Mouse (Mus musculus) liver, embryonic 14.5 days (tissue): ENCODE data around the gene Sufu. TPM values are rescaled to one million over a fixed set of nuclear protein-coding genes. Genes with fewer than 3 reads are reported as not detected.

Experiments used
- ATAC-seq: fragments of 200-750 bp; cut with Nextera tagmentation; 2 replicates; pipeline ENCODE4 v1.8.0; 2017; ENCODE audit warnings: moderate number of reproducible peaks, mild to moderate bottlenecking, moderate library complexity; ENCODE audit not compliant: insufficient read depth
- DNase-seq, 3 experiments: peaks; one replicate each; pipeline ENCODE4 v3.0.0-alpha.2; 2012 to 2013; ENCODE audit warnings: low read depth in 3 of 3, low spot score in 3 of 3
- H3K27ac ChIP-seq: fragments of 300-500 bp; sonication (generic); 2 replicates; pipeline ENCODE4 v1.5.1; 2014; ENCODE audit warnings: moderate library complexity, mild to moderate bottlenecking, control low read depth, inconsistent platforms
- H3K27me3 ChIP-seq: fragments of 300-500 bp; sonication (generic); 2 replicates; pipeline ENCODE4 v1.6.1; 2014; ENCODE audit warnings: mild to moderate bottlenecking, low read length, moderate library complexity; ENCODE audit not compliant: control insufficient read depth, insufficient read depth
- H3K36me3 ChIP-seq: fragments of 300-500 bp; sonication (generic); replicated peaks from 2 replicates; pipeline ENCODE4 v1.6.1; 2014; ENCODE audit warnings: low read depth; ENCODE audit not compliant: control insufficient read depth, insufficient read depth
- H3K4me1 ChIP-seq, 2 experiments: fragments of 200-500 bp in 1 of 2; fragments of 300-500 bp in 1 of 2; sonication (generic) in 1 of 2; replicated peaks; 2 replicates each; pipeline ENCODE4 v1.6.1; 2012 to 2014; ENCODE audit warnings: antibody characterized with exemption in 1 of 2, inconsistent platforms in 1 of 2, low read length in 1 of 2; ENCODE audit not compliant: control insufficient read depth in 2 of 2, insufficient read depth in 2 of 2
- H3K4me2 ChIP-seq: fragments of 300-500 bp; sonication (generic); 2 replicates; pipeline ENCODE4 v1.6.1; 2014; ENCODE audit warnings: low read depth, mild to moderate bottlenecking, control low read depth, moderate library complexity
- H3K4me3 ChIP-seq, 2 experiments: fragments of 200-500 bp in 1 of 2; fragments of 300-500 bp in 1 of 2; sonication (generic) in 1 of 2; 2 replicates each; pipeline ENCODE4 v1.5.1; 2012 to 2014; ENCODE audit warnings: low read depth in 2 of 2, low read length in 2 of 2, mild to moderate bottlenecking in 2 of 2, control low read depth in 1 of 2, inconsistent platforms in 1 of 2, moderate library complexity in 1 of 2; ENCODE audit not compliant: insufficient read depth in 1 of 2
- H3K9ac ChIP-seq: fragments of 300-500 bp; sonication (generic); replicated peaks from 2 replicates; pipeline ENCODE4 v1.6.1; 2014; ENCODE audit warnings: mild to moderate bottlenecking, control low read depth, moderate library complexity
- H3K9me3 ChIP-seq: fragments of 300-500 bp; sonication (generic); 2 replicates; pipeline ENCODE4 v1.6.1; 2016; ENCODE audit warnings: low read length, mixed read lengths; ENCODE audit not compliant: control insufficient read depth
- CTCF ChIP-seq: IDR thresholded peaks from 2 replicates; pipeline ENCODE4 v1.5.1; 2016; ENCODE audit warnings: antibody characterized with exemption, low read depth, control low read depth
- EP300 ChIP-seq: IDR thresholded peaks from 2 replicates; pipeline ENCODE4 v1.6.1; 2016; ENCODE audit warnings: antibody characterized with exemption, low read depth
- WGBS: fragments of 180-500 bp; shearing (Covaris S2); extraction: QIAGEN DNeasy Blood & Tissue Kit; methylation state at CpG from one replicate; pipeline ENCODE4 v1.1.7; 2014; ENCODE audit not compliant: insufficient replicate concordance; 5-methylcytosine and 5-hydroxymethylcytosine counted together
- polyA plus RNA-seq, 2 experiments: library from polyadenylated mRNA; depleted of rRNA in 1 of 2; stranded (reverse) in 1 of 2; unstranded in 1 of 2; fragments of >200 nt; fragmentation: Nextera tagmentation in 1 of 2; extraction: Ambion mirVana in 1 of 2; gene quantifications; 2 replicates each; pipeline versions ENCODE4 v1.2.1 to v1.2.3; 2012 to 2014

Gene Sufu
- polyA plus RNA-seq, 2 experiments = 3.6 to 4.2 TPM

GRCm38 (mm10) chr19:46470364-46471240, 73.9 kb downstream of the Sufu start:
- H3K9me3 ChIP-seq = no peaks in the 10 kb centered on the region
- H3K4me3 ChIP-seq = no peak overlapping the region
- ATAC-seq (peak; percentile 67), DNase-seq (no peak)
- no peak overlapping the region for H3K9ac ChIP-seq
- 48% methylated on average over 17 of the region's 17 CpGs for WGBS
- H3K27ac ChIP-seq = no peak overlapping the region
- H3K4me1 ChIP-seq = peaks cover 10 to 13% of the 10 kb centered on the region in 2 experiments
- no peak for TF ChIP-seq EP300
- no peak for TF ChIP-seq CTCF
- H3K4me2 ChIP-seq = no peak overlapping the region
- H3K36me3 ChIP-seq = no peaks in the 10 kb centered on the region; the same call in 1 of the 2 replicates
- no peaks in the 10 kb centered on the region for H3K27me3 ChIP-seq

- ATAC-seq = no peak
- no peak for DNase-seq
- Histone ChIP-seq H3K9ac (no peak overlapping the region), H3K4me1 (peaks cover 10 to 12% of the 10 kb centered on the region in 2 experiments), H3K36me3 (no peaks in the 10 kb centered on the region; the same call in 1 of the 2 replicates), H3K27me3 (no peaks in the 10 kb centered on the region), H3K4me2 (no peak overlapping the region), H3K4me3 (no peak overlapping the region), H3K27ac (no peak overlapping the region), H3K9me3 (no peaks in the 10 kb centered on the region)
- 33% methylated on average over 10 of the region's 10 CpGs for WGBS
- TF ChIP-seq EP300 = no peak
- TF ChIP-seq CTCF = no peak
Observed at GRCm38 (mm10) chr19:46471324-46472093, 74.8 kb downstream of the Sufu start.

GRCm38 (mm10) chr19:46477432-46477845, 80.7 kb downstream of the Sufu start:
- 63% methylated on average over 10 of the region's 10 CpGs for WGBS
- Histone ChIP-seq H3K4me1 (peaks cover 0 to 16% of the 10 kb centered on the region in 2 experiments; a peak in 2 of 4 replicates), H3K4me3 (no peak overlapping the region), H3K36me3 (no peaks in the 10 kb centered on the region), H3K9ac (no peak overlapping the region), H3K27me3 (no peaks in the 10 kb centered on the region), H3K4me2 (no peak overlapping the region), H3K27ac (no peak overlapping the region), H3K9me3 (no peaks in the 10 kb centered on the region)
- no peak for ATAC-seq
- TF ChIP-seq CTCF = no peak
- no peak for TF ChIP-seq EP300
- no peak for DNase-seq

- H3K4me2 ChIP-seq = no peak overlapping the region
- H3K4me1 ChIP-seq = peaks cover 0 to 23% of the 10 kb centered on the region in 2 experiments; a peak in 2 of 4 replicates
- no peaks in the 10 kb centered on the region for H3K9me3 ChIP-seq
- ATAC-seq (0 out of 2 replicates have a peak, but pooled peaks have one; percentile 7), DNase-seq (no peak)
- no peak overlapping the region for H3K27ac ChIP-seq
- TF ChIP-seq CTCF (no peak), EP300 (no peak)
- no peak overlapping the region for H3K9ac ChIP-seq
- WGBS = 62% methylated on average over 4 of the region's 4 CpGs
- H3K4me3 ChIP-seq = no peak overlapping the region
- H3K27me3 ChIP-seq = no peaks in the 10 kb centered on the region
- no peaks in the 10 kb centered on the region for H3K36me3 ChIP-seq
Observed at GRCm38 (mm10) chr19:46478242-46478641, 81.5 kb downstream of the Sufu start.

GRCm38 (mm10) chr19:46478826-46479225, 82.1 kb downstream of the Sufu start:
- H3K27ac ChIP-seq = no peak overlapping the region
- TF ChIP-seq EP300 (no peak), CTCF (no peak)
- DNase-seq (peak in 1 of 3 experiments; percentile 40), ATAC-seq (peak; percentile 39; the same call in 1 of the 2 replicates)
- H3K9me3 ChIP-seq = no peaks in the 10 kb centered on the region
- no peak overlapping the region for H3K4me2 ChIP-seq
- no peak overlapping the region for H3K4me3 ChIP-seq
- no peaks in the 10 kb centered on the region for H3K36me3 ChIP-seq
- H3K9ac ChIP-seq = no peak overlapping the region
- peaks cover 0 to 23% of the 10 kb centered on the region in 2 experiments; a peak in 2 of 4 replicates for H3K4me1 ChIP-seq
- H3K27me3 ChIP-seq = no peaks in the 10 kb centered on the region
- 23% methylated on average over 5 of the region's 5 CpGs for whole genome bisulfite sequencing
